Mouse (Mus musculus) embryonic fibroblast, embryonic 13.5 days (primary cell): Measurements from ENCODE around the gene Ptges3.

Experiments
- CTCF ChIP-seq: IDR thresholded peaks from 2 replicates; pipeline ENCODE4 v1.5.1; 2011; ENCODE audit warnings: mild to moderate bottlenecking, control low read depth, low read length, moderate library complexity, borderline replicate concordance; ENCODE audit not compliant: insufficient read depth
- POLR2A ChIP-seq: IDR thresholded peaks from 2 replicates; pipeline ENCODE4 v1.6.1; 2011; ENCODE audit warnings: low read depth, mild to moderate bottlenecking, control low read depth, low read length, moderate library complexity

DNA sequence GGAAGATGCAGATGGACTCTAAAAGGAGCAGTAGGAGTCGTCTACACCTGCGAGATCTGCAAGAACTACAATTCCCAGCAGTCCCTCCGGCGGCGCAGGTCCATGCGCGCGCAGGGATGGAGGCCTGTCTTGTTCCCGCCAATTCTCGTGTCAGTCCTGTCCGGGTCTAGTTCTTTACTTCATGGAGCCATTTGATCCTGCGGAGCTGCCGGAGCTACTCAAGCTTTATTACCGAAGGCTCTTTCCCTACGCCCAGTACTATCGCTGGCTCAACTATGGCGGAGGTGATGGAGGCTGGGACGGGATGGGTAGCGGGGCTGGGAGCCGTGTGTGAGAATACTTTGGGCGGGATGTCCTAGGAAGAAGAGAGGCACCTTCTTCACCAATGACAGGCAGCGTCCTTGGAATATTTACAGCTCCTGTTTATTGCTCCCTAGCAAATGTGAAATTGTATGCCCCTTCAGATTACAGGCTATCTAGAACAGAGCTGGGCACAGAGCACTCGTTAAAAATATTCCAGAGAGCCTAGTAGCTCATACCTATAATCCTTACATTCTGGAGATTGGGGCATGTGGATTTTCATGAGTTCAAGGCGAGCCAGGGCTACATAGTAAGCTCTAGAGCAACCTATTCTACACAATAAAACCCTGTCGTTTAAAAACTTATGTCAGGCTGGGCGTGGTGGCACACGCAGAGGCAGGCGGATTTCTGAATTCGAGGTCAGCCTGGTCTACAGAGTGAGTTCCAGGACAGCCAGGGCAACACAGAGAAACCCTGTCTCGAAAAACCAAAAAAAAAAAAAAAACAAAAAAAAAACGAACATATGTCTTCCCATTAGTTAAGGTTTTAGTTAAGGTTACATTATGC lies 43.5 kb upstream of the Ptges3 start, which contains the start of gene Prim1:
- TF ChIP-seq POLR2A (peak; percentile 48; the same call in 1 of the 2 replicates), CTCF (no peak)
